Mouse (Mus musculus): ENCODE results near the gene Ccser1.

Ccser1 gene

DNA sequence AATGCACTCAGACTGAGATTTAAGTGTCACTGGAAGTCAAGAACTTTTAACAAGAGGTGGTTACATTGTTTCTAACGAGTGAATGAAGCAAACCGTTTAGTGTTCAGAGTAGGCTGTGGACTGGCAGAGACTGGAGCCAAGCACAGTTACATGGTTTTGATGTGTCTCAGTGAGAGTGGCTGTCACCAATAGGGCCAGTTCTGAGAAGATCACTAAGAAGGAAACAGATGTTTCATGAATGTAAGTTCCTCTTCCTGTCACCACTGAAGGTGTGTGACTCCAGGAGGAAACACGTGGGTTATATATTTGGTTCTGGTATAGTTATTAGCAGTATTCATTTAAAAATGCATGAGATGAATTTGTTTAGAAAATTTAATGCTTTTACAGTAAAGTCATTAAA is 112.8 kb downstream of the Ccser1 start:
- DNase-seq (ENCODE audit: extremely low read depth, insufficient read length, low spot score), result no peak

DNA sequence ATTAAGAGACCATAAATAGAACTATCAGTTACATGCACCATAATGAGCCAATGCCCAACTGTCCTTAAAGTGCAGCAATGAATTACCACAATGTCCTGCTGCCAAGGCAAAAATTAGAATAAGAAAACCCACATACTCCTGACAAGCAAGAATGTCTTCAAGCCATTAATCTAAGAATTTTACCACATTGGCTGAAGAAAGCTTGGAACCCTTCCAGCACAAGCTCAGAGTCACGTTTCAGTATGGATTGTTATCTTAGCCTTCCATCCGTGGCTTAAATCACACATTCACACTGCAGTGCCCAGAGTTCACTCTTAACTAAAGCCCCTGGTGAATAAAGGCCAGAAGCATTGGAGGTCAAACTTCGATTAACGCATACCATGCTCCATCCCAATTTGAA is 115.4 kb downstream of the Ccser1 start:
- DNase-seq (ENCODE audit: extremely low read depth, insufficient read length, low spot score), result no peak

DNA sequence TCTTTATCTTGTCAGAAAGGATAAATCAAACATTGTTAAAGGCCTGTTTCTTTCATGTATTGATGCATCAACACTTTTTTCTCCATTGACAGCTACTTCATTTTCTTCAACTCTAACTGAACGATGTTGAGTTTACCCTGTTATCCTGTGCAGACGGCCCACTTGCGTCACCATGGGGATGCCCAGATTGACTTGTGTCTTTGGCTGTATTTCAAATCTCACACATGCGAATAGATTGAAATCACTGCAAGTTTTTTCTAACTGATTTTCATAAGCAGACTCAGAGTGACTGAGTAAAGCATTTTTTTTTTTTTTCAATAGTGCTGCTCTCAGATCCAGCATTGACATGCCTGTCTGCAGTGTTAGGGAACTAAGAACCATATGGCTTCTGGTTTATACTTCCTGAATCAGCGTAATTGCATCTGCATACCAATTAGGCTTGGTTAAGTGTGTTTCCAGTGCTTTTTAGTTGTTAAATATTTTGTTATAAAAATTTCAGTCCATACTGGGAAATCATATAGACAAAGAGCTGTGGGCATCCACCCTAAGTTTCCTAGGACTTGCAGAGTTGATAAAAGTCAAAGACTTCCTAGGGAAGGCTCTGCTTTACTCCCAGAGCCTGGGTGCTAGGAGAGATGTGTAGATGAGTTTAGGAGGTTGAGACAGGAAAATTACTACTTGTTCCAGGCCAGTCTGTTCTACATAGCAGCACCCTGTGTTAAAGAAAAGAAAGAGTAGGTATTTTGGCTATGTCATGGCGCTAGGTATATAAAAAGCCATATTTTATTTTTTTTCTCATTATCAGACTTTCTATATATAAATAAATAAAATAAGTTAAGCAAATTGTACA is 116.3 kb downstream of the Ccser1 start:
- DNase-seq (ENCODE audit: extremely low read depth, insufficient read length, low spot score), result no peak

DNA sequence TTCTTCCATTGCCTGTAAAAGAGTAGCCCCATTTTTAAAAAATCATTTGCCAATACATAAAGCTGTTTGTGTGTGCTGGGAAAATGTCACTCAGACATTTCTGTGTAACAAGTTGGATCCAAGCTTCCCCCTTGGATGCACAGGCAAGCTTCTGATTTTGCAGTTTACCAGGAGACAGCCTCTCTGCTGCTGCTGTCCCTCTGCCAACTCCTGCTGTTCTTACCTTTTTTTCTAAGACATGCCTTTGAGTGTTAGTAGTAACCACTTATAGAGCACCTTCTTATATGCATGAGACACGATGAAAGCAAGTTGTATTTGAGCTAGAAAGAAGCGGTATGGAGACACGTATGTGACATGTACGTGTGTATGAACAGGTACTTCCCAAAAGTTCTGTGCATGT is 120.3 kb downstream of the Ccser1 start:
- no peak for DNase-seq (ENCODE audit: extremely low read depth, insufficient read length, low spot score)

DNA sequence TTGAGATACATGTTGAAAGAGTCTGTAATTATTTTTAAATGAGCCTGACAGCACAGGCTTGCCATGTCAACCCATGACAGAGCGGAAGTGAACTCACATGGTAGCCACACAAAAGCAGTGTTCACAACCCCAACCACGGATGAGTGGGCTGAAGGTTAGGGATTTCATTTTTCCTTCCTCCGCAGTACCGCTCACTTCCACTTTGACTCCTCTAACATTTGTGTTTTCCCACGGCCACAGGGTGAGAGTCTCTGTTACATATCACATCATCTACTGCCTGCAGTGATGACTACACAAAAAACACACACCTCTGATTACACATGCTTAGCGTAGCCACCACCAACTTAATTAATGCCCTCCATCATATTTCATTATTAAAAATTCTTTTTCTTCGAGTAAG is 120.9 kb downstream of the Ccser1 start:
- DNase-seq (ENCODE audit: extremely low read depth, insufficient read length, low spot score), result no peak

DNA sequence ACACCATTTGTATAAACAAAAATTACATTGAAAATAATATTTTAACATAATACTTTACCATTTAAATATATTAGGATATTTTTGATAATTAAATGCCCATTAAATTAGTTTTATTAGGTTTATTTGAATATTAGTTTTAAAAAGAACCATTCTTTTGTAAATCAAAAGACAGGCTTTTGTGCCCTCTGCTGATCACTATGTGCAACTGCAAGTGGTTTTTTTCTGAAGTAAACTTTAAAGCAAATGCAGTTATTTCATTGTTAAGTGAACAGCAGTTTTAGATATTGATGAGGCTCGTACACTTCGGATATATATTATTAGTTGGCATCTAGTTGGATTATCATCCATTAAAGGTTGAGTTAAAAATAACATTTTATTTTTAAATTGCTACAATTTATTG is 121.5 kb downstream of the Ccser1 start:
- no peak for DNase-seq (ENCODE audit: extremely low read depth, insufficient read length, low spot score)

DNA sequence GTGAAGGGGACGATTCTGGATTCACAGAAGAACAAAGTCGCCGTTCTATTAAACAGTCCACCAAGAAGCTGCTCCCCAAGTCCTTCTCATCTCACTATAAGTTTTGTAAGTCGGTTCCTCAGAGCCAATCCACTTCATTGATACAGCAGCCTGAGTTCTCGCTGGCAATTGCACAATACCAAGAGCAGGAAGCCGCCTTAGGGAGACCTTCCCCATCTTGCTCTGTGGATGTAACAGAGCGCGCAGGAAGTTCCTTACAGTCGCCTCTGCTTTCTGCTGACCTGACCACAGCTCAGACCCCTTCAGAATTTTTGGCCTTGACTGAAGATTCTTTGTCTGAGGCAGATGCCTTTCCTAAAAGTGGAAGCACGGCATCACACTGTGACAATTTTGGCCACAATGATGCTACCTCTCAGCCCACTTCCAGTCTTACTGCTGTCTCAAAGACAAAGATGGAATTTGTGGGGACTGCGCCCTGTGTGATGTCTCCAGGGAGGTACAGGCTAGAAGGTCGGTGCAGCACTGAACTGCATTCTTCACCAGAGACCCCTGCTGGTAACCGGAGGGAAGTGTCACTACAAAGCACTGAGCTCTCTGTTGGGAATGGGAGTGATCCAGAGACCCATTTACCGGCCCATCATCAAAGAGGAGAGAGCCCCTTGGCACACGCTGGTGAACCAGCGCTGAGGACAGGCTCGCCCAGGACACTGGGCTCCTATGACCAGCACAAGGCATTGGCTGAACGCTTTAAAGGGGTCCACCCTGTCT is 131.4 kb downstream of the Ccser1 start:
- no peak for DNase-seq (ENCODE audit: extremely low read depth, insufficient read length, low spot score)

DNA sequence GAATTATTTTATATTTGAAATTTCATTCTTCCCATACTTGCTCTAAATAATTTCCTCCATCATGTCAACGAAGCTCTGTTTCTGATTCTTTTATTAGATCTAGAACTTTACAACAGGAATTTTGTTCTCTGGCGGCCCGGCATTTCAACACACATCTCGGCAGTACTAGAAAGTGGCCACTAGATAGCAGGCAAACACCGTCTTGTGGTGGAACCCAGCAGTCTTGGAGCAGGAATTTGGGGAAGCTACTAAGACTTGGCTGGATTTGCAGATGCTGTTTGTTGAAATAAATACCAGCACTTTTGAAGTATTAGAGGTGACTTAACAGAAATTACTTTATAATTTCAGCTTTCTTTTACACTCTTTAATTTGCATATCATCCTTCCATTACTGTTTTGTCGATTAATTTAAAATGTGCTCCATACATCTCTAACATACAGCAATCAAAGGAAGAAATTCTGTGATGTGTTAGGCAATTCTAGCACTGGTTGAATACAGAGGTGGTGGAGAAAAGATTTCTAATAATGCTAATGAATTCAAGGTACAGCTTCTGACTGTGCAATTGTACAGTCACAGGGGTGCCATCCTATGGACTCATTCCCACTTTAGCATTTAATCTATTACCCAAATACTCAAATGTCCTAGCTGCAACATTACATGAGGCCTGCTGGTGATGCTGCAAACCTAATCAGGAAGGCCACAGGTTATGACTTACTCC is 135.9 kb downstream of the Ccser1 start:
- no peak for DNase-seq (ENCODE audit: extremely low read depth, insufficient read length, low spot score)

DNA sequence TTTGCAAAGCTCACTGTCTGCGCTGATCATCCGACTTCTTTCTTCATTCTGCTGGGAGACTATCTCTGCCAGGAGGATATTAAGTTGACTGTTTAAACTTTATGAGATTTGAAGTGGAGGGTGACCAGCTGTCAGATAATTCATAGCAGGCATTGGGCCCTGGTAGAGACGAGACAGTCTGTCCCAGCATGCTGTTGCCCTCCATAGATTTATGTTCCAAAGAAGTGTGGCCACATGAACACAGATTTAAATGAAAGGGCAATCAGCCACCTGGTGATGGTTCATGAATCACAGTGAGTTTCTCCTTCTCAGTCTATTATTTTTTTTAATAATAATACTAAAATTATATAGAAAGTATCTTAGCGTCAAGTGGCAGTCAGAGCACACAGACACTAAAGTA is 140.7 kb downstream of the Ccser1 start:
- no peak for DNase-seq (ENCODE audit: extremely low read depth, insufficient read length, low spot score)

DNA sequence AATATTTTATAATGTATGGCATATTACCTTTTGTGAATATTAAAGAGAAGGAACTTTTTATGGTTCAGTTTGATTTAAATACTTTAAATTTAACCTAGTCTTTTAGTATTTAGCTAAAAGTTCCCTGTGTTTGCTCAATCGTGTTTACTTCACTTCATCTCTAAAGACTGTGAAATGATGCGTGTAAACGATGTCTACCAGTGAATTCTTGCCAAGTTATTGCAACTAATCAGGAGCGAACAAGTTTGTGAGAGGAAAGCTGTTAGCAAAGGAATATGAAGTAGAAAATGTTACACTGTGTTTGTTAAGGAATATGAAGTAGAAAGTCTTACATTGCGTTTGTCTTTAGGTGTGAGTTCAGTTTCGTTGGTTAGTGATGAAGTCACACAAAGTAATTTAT is 142.2 kb downstream of the Ccser1 start:
- DNase-seq (ENCODE audit: extremely low read depth, insufficient read length, low spot score), result no peak

DNA sequence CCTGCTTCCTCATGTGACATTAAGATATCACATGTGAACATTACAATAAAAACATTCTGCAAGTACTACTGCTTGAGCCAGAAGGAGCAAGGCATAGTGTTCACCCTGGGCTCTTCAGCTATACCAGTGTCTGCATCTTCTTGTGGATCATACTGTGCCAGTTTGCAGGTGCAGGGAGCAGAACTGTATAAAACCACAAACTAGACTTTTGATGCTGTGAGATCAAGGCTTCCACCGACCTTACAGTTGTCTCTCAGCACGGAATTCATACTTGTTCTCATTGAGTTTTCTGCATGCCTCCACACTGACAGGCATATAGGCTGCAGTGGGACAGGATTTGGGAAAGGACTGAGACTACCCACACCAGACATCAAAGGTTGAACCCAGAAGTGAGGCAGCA is 146.0 kb downstream of the Ccser1 start:
- no peak for DNase-seq (ENCODE audit: extremely low read depth, insufficient read length, low spot score)

DNA sequence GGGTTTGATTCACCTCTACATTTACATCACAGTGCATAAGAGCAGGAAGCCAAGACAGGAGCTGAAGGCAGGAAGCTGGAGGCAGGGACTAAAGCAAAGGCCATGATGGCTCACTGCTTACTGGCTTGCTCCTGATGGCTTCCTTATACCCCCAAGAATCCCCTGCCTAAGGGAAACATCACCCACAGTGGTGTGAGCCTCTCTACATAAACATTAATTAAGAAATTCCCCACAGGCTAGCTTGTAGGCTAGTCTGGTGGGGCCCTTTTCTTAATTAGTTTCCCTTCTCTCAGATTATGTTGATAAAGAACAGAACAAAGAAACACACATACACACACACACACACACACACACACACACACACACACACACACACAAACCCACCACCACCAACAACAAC is 148.9 kb downstream of the Ccser1 start:
- no peak for DNase-seq (ENCODE audit: extremely low read depth, insufficient read length, low spot score)

DNA sequence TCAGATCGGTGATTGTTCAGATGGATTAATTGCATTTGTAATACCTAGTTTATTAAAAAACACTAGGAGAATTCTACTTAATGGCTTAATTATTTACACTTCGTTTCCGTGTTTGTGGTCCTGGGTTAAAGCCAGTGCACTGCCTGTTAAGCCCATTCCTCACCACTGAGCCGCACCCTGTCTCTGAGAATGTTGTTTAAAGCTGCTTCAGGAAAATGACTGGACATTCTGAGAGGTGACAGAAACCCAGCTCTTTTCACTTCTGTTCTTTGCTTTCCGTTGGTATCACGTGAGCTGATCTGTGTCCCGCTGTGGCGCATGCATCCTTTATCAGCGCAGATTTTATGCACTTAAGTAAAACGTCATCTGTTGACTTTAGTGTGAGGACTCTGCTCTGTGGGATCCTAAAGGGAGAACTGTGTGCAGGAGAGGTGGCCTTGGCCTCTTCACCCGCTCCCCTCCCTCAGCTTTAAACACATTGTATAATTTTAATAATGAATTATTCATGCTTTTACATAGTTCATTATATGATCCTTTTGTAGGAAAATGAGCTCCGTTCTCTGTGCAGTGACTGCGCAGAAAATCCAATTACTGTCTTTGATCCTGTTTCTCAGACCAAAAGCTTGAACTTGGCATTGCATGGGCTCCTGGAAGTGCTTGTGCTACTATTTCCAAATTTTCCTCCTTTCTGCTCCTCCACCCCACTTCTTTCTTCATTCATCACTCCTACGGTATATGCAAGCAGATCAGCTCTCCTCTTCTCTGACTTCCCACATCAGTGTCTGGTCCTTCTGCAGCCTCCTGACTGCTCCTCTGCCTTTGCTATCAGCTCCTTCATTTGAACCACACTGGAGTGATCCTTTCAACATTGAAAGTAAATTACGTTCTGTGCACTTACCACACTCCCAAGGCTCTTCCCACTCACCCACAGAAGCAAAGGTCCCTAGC is 149.7 kb downstream of the Ccser1 start:
- DNase-seq (ENCODE audit: extremely low read depth, insufficient read length, low spot score), result no peak

DNA sequence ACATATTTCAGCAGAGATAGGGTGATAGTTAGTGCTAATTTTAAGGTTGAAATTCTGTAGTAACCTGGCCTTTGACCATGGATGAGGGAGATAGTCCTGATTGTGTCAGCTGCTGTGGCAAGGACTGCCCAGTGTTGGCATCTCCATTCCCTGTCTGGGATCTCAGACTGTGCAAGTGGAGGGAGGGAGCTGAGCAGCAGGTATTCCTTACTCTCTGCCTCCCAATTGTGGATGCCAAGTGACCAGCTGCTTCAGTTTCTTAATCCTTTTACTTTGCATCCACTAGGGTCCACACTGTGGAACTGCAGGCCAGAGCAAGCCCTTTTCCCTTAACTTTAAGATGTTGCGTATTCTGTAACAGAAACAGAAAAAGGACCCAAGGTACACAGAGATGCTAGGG is 154.3 kb downstream of the Ccser1 start:
- DNase-seq (ENCODE audit: extremely low read depth, insufficient read length, low spot score), result no peak

DNA sequence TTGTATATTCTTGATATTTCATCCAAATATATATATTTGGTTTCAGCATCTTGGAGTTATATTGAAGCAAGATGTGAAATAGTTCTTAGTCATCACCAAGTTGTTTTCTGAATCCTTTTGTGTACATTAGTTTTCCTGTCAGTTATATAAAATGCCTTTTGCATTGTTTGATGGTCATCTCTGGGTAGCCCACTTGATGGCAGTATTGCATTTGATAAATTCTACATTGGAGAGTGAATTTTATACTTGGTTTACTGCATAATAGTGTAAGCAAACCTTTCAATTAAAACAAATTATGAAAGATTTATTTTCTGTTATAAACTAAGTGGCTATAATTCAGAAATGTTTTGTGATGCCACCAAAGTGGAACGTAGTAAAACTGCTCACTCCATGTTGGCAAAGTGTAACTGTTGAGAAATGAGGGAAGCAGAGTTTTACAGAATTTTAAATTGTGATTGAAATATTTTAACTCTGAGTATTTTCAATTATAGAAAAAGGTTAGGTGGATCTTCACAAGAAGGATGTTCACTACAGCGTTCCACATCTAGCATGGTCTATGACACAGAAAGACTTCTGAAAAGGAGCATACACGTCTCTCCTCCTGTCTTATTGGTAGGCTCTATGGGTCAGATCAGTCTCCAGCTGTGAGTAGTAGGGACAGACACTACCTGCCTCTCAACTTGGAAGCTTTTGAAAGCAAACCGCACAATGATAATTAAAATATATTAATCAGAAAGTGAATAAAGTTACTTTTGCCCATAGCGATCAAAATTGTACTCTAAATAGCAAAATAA is 167.1 kb downstream of the Ccser1 start:
- DNase-seq (ENCODE audit: extremely low read depth, insufficient read length, low spot score), result no peak

DNA sequence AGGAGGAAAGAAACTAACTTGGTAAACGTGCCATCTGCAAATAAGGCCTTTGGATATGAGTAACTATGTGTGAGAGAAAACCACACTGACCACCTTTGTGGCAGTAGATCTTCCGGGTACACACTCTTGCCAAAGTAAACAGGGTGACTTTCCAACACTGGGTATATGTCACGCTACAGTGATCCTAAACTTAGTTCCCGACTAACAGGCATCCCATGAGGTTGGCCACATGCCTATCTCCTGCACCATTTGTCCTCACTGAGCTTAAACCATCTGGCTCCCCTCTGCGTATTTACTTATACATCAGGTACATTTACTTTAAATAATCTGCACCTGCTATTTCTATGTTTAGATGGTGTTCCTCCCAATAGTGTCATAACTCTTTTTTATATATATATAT is 183.6 kb downstream of the Ccser1 start:
- DNase-seq (ENCODE audit: extremely low read depth, insufficient read length, low spot score), result no peak

DNA sequence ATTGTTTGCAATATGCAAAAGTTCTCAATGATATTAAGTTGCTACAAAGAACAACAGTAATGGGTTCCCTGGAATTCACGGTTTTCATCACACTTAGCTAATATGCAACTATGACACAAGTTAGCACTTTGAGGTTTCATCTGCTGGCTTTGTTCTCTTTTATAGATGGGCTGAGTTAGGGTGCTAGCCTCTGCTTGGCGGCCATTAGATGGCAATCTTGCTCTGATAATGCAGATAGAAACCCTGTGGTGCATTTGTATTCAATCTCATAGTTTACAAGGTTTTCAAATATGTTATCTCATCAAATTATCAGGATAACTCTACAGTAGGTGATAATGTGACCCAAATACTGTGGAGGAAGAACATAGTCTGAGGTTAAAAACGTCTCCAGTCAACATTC is 202.4 kb downstream of the Ccser1 start:
- DNase-seq (ENCODE audit: extremely low read depth, insufficient read length, low spot score), result no peak

DNA sequence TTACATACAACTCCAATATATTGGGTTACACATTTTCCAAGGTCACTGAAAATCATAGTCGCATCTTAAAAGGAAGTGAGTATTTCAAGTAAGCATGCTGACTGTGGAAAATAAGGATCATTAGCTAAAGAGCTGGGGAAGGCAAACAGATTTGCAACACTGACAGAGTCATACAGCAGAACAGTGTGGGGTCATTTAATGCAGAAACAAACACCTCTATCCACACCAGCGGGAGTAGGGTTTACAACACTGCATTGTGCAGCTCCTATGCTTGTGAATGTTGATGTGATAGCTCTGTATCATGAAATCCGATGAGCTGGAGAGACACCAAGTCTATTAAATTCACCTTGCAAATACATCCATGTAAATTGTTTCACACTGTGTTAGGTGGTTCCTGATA is 202.9 kb downstream of the Ccser1 start:
- DNase-seq (ENCODE audit: extremely low read depth, insufficient read length, low spot score), result no peak

DNA sequence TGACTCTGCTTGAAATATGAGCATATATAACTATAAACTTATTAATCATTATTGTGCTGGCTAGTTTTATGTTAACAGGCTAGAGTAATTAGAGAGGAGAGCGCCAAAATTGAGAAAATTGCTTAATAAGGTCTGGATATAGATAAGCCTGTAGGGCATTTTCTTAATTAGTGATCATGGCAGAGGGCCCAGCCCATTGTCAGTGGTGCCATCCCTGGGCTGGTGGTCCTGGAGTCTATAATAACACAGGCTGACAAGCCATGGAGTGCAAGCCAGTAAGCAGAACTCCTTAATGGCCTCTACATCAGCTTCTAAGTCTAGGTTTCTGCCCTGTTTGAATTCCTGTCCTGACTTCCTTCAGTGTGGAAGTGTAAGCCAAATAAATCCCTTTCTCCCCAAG is 206.9 kb downstream of the Ccser1 start:
- DNase-seq (ENCODE audit: extremely low read depth, insufficient read length, low spot score), result no peak

DNA sequence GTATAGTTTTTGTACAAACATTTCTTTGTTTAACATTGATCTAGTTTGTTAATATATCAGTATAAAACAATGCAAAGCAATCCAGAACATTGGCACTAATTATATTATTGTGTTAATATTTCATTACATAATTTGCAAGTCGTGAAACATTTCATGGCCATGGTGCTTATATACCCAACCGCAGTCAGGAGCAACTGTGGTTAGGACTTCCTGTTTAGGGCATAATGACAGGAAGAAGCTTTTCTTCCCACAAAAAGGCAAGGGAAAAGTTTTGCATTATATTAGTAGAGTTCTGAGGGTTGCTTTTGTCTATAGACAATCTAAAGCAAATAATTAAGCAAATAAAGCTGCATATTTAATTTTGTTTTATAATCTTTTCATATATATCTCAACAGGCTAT is 247.4 kb downstream of the Ccser1 start:
- no peak for DNase-seq (ENCODE audit: extremely low read depth, insufficient read length, low spot score)

Data from 3134 (cell line).